8 mouse cellular contexts compared by ENCODE assay signal in the genomic region with DNA sequence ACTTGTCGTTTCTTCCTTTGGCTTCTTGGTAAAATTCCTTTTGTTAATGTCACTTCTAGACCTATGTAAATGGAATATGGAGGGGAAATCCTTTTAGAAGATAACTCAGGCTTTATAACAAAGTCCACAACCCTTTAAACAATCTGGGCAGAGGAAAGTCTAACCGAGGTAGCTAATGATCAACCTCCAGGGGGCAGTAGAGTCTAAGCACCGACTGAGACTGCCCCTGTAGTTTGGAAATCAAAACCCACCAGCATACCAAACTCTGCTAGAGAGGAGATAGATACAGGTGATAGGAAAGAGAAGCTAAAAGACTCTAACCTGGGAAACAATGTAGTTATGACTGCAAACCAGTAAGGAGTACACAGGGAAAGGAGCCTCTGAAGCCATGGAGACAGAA.
DNase-seq lines count a peak whose midpoint lies in the region.

No protein-coding gene starts in this region.

- intact Hi-C loops in heart, postnatal 25 days (cut with DNase I), result loop anchor here (1.0 to 2.0 kb wide), 2 partner anchors 117 to 159 kb away; no protein-coding TSS in a partner anchor
- intact Hi-C loops in left cerebral cortex, postnatal 25 days (cut with DNase I), result loop anchor here (5.0 kb wide), 1 partner anchor 95 kb away; a partner anchor contains a TSS

- peak; percentile 21 for DNase-seq in heart, adult 8-10 months (ENCODE audit: low spot score)
- no peak for DNase-seq in heart, postnatal 25 days (ENCODE audit: low spot score)
- DNase-seq in urinary bladder, postnatal 25 days (ENCODE audit: low spot score), result peak; percentile 15
- DNase-seq in urinary bladder, adult 2 months (ENCODE audit: low spot score), result no peak
- DNase-seq in embryo, embryonic 11 days, result peak; percentile 80
- peak; percentile 43 to 47 for DNase-seq in left cerebral cortex, postnatal 25 days (ENCODE audit: low spot score in 2 of 2)
- peak; percentile 87 for DNase-seq in retina, embryonic 14.5 days (ENCODE audit: low spot score)
- no peak for DNase-seq in cerebellum, adult 11 months

Comparison
In these comparisons a context has a peak if more than half of its experiments do, and no peak if none do; other contexts are left out.
1. DNase-seq: peak in heart, adult 8-10 months (single experiment), urinary bladder, postnatal 25 days (single experiment), embryo, embryonic 11 days (single experiment), left cerebral cortex, postnatal 25 days (2 of 2) and retina, embryonic 14.5 days (single experiment); none in heart, postnatal 25 days (single experiment), urinary bladder, adult 2 months (single experiment) and cerebellum, adult 11 months (single experiment).